In the genomic region with DNA sequence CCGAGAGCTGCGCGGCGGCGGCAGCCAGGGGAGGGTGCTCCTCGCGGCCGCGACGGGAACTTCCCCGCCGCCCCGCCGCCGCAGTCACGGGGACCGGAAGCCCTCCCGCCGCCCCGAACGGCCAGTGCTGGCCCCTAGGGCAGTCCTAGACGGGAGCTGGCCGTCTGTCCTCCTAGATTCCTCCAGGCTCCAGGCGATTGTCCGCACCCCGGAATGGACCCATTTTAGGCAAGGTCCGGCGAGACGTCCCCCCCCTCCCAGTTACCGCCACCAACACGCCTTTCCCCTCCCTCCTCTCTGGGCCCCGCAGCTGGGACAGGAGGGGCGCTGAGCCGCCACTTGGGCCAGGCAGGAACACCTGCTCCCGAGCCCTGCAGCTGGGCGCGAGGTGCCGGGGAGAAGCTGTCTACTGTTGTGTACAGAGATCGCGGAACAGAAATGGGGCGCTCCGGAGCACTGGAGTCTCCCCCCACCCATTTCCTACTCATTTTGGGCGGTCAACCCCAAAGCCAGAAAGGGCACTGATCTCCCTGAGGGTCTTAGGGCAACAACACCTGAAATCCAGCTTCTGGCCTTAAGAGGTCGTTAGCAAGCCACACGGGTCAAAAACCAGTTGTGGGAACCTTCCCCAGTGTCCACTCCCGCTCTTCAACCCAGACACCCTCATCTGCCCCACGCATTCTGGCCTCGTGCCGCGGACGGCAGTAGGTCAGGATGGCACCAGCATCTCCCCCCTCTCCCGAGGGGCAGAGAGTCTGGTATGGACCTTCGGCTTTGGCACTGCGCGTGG, we compare ENCODE assay signal across 8 mouse cellular contexts.
DNase-seq lines count a peak whose midpoint lies in the region; ATAC-seq and TF ChIP-seq lines count a peak whose summit lies in the region.

No protein-coding gene starts in this region.

- peak; percentile 26 for ATAC-seq in CD4-positive, CD25-positive, alpha-beta regulatory T cell, adult 4 months
- ATAC-seq in heart, postnatal 0 days (ENCODE audit: insufficient read depth, low read depth): peak; percentile 32; the same call in 1 of the 2 replicates

- H3K27me3 ChIP-seq in erythroblast, embryonic 14.5 days (ENCODE audit: control insufficient read depth): peaks cover 100% of the 10 kb centered on the region
- peaks cover 35% of the 10 kb centered on the region; the same call in 1 of the 2 replicates for H3K27me3 ChIP-seq in heart, postnatal 0 days (ENCODE audit: control insufficient read depth, insufficient read depth, low read length)
- no peaks in the 10 kb centered on the region; the same call in 1 of the 2 replicates for H3K27me3 ChIP-seq in spleen, adult 2 months (ENCODE audit: control insufficient read depth, insufficient read depth, low read length)

- H3K4me1 ChIP-seq in erythroblast, embryonic 14.5 days (ENCODE audit: control insufficient read depth): peaks cover 60% of the 10 kb centered on the region
- 0 out of 2 replicates have a peak, but pooled peaks cover 14% of the 10 kb centered on the region for H3K4me1 ChIP-seq in heart, postnatal 0 days (ENCODE audit: control insufficient read depth, insufficient read depth)
- H3K4me1 ChIP-seq in spleen, adult 2 months (ENCODE audit: control insufficient read depth, insufficient read depth, insufficient read length): peaks cover 26% of the 10 kb centered on the region; the same call in 1 of the 2 replicates

- H3K4me3 ChIP-seq in erythroblast, embryonic 14.5 days (replicated peaks): peak overlapping the region; percentile 64
- H3K4me3 ChIP-seq in heart, postnatal 0 days (ENCODE audit: low read depth, low read length): peak overlapping the region; percentile 57
- peak overlapping the region; percentile 68 for H3K4me3 ChIP-seq in spleen, adult 2 months (ENCODE audit: extremely low read depth, insufficient read depth, insufficient read length)

- peak overlapping the region; percentile 97 for H3K27ac ChIP-seq in heart, postnatal 0 days (ENCODE audit: low read depth)
- H3K27ac ChIP-seq in spleen, adult 2 months (ENCODE audit: insufficient read depth, low read length): peak overlapping the region; percentile 91

- TF ChIP-seq CTCF in heart, postnatal 0 days (IDR thresholded peaks at IDR 0.05; ENCODE audit: low read depth): no peak
- TF ChIP-seq CTCF in spleen, adult 2 months (IDR thresholded peaks at IDR 0.05; ENCODE audit: extremely low read depth, insufficient read depth, insufficient read length, insufficient replicate concordance): no peak

- TF ChIP-seq POLR2A in spleen, adult 2 months (IDR thresholded peaks at IDR 0.05; ENCODE audit: low read depth, low read length): no peak

- no peak for TF ChIP-seq EP300 in heart, postnatal 0 days (IDR thresholded peaks at IDR 0.05; ENCODE audit: low read depth)

- peak; percentile 47 for DNase-seq in T-cell, adult 2 months (ENCODE audit: low spot score)
- DNase-seq in heart, postnatal 0 days (ENCODE audit: low spot score): peak; percentile 8
- peak; percentile 69 to 80 for DNase-seq in kidney, postnatal 36 days
- peak; percentile 71 to 77 for DNase-seq in lung, postnatal 4 days
- DNase-seq in spleen, adult 2 months (ENCODE audit: low read depth in 1 of 2, low spot score in 2 of 2): peak in 1 of 2 experiments; percentile 39
- no peak for DNase-seq in left cerebral cortex, adult 9 months (ENCODE audit: low spot score in 2 of 2)

- H3K36me3 ChIP-seq in erythroblast, embryonic 14.5 days (ENCODE audit: control insufficient read depth): no peaks in the 10 kb centered on the region
- H3K36me3 ChIP-seq in heart, postnatal 0 days (replicated peaks; ENCODE audit: control insufficient read depth, insufficient read depth, low read length): no peaks in the 10 kb centered on the region
- no peaks in the 10 kb centered on the region for H3K36me3 ChIP-seq in spleen, adult 2 months (ENCODE audit: control insufficient read depth, insufficient read depth, low read length)

- 2% methylated on average over 44 of the region's 55 CpGs for WGBS in heart, postnatal 0 days
- WGBS in spleen, adult 2 months: 6% methylated on average over 45 of the region's 55 CpGs

- H3K9ac ChIP-seq in heart, postnatal 0 days (replicated peaks; ENCODE audit: low read depth, low read length): peak overlapping the region; percentile 75

- H3K4me2 ChIP-seq in heart, postnatal 0 days (ENCODE audit: low read depth, low read length): peak overlapping the region; percentile 87

- peaks cover 31% of the 10 kb centered on the region; the same call in 1 of the 2 replicates for H3K9me3 ChIP-seq in erythroblast, embryonic 14.5 days (ENCODE audit: control insufficient read depth, low read length)
- H3K9me3 ChIP-seq in heart, postnatal 0 days (replicated peaks; ENCODE audit: control insufficient read depth, low read length): no peaks in the 10 kb centered on the region

Comparison
In these comparisons a context has a peak if more than half of its experiments do, and no peak if none do; other contexts are left out.
1. DNase-seq: peak in T-cell, adult 2 months (single experiment), heart, postnatal 0 days (single experiment), kidney, postnatal 36 days (2 of 2) and lung, postnatal 4 days (2 of 2); none in left cerebral cortex, adult 9 months (0 of 2).
2. Peak in every context shown above with its lines, with median percentiles within 50 percentile points of each other: H3K4me3 ChIP-seq.